Mouse (Mus musculus): Measurements from ENCODE around the gene Erich6. TPM values are rescaled to one million over a fixed set of nuclear protein-coding genes. Genes with fewer than 3 reads are reported as not detected.

Erich6 gene
- polyA plus RNA-seq, 1 experiment from 2014 or later = not detected

DNA sequence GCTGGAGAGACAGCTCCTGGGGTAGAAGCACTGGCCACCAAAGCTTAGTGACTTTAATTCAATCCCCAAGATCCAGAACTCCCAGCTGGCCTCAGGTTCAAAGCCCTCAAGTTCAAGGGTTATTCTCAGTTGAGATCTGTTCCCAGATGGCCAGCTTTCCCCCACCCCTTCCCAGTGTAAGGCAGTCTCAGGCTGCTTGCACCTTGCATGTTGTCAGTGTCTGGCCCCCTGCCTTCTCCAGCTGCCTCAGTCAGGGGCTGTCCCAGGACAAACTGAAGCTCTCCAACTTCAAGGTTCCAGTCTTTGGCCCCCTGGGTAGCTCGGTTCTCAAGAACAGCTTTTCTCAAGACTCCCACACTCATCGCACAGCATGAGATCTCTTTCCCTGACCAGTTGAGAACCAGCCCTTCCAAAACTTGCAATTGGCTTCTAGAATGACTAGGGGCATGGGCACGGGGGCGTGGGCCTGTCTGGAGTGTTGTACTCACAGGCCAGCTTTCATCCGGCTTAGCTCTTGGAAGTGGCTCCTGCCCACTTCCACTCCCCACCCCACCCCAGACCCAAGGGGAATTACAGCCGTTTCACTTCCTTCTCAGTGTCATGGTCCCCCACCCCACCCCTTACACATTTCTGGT is 34.7 kb upstream of the Erich6 start:
- WGBS (ENCODE audit: missing documents) = 13% methylated on average over 6 of the region's 6 CpGs
- peak overlapping the region; percentile 8; the same call in 1 of the 2 replicates for H3K27ac ChIP-seq
- H3K4me3 ChIP-seq (ENCODE audit: inconsistent target) = no peak overlapping the region
- H3K36me3 ChIP-seq (ENCODE audit: inconsistent target) = peaks cover 14% of the 10 kb centered on the region
- peaks cover 12% of the 10 kb centered on the region for H3K79me2 ChIP-seq (ENCODE audit: inconsistent target)

DNA sequence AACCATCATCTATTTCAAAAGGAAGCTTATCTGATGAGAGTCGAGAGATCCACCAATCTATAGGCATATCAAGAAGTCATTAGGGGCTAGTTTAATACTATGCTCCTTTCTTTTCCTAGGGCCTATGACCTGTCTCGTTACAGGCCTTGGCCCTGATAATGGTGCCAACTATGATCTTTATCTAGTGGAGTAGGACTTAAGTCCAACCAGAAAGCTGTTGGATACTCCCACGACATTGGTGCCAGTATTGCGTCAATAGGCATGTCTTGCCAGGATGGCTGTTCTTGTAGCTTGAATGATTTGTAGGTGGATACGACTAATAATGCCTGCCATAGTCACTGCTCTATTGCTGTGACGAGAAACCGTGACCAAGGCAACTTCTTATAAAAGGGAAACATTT is 27.0 kb upstream of the Erich6 start:
- WGBS (ENCODE audit: missing documents) = 92% methylated on average over 5 of the region's 7 CpGs
- H3K4me3 ChIP-seq (ENCODE audit: inconsistent target) = no peak overlapping the region
- H3K79me2 ChIP-seq (ENCODE audit: inconsistent target) = no peaks in the 10 kb centered on the region
- H3K27ac ChIP-seq = no peak overlapping the region
- H3K36me3 ChIP-seq (ENCODE audit: inconsistent target) = no peaks in the 10 kb centered on the region

DNA sequence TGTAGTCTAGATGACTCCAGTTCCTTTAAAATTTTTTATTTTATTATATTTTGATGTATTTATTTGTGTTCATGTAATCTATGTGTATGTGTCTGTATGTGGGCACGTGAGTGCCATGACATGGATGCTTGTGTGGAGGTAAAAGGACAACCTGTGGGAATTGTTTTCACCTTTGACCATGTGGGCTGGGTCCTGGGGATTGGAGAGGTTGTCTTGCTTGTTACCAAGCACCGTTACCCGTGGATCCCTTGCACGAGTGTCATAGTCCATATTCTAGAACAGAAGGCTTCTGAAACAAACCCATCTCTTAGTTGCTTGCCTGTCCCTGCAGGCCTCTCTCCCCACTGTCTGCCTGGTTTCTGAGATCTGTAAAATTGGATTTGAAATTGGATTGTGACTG is 23.6 kb upstream of the Erich6 start:
- H3K36me3 ChIP-seq (ENCODE audit: inconsistent target) = no peaks in the 10 kb centered on the region
- no peaks in the 10 kb centered on the region for H3K79me2 ChIP-seq (ENCODE audit: inconsistent target)
- H3K4me3 ChIP-seq (ENCODE audit: inconsistent target) = no peak overlapping the region
- 91% methylated on average over 4 of the region's 4 CpGs for WGBS (ENCODE audit: missing documents)
- H3K27ac ChIP-seq = no peak overlapping the region

DNA sequence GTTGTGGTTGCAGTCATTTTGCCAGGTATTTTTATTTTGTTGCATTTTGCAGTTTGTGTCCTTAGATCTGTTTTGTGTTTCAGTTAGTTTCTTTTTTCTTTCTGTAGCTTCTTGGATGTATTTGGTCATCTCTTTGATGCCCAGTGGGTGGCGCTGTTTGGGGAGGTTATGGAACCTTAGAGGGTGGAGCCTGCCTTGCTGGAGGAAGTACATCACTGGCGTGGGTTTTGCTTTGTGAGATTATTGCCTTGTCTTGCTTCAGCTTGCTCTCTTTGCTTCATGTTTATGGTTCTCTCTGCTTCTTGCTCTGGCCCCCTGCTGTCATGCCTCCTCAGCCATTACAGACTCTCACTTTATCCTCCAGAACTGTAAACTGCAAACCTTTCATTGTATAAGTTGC is 20.3 kb upstream of the Erich6 start:
- no peaks in the 10 kb centered on the region for H3K36me3 ChIP-seq (ENCODE audit: inconsistent target)
- no peaks in the 10 kb centered on the region for H3K79me2 ChIP-seq (ENCODE audit: inconsistent target)
- no peak overlapping the region for H3K27ac ChIP-seq
- WGBS (ENCODE audit: missing documents) = 11% methylated on average over 2 of the region's 2 CpGs
- no peak overlapping the region for H3K4me3 ChIP-seq (ENCODE audit: inconsistent target)

DNA sequence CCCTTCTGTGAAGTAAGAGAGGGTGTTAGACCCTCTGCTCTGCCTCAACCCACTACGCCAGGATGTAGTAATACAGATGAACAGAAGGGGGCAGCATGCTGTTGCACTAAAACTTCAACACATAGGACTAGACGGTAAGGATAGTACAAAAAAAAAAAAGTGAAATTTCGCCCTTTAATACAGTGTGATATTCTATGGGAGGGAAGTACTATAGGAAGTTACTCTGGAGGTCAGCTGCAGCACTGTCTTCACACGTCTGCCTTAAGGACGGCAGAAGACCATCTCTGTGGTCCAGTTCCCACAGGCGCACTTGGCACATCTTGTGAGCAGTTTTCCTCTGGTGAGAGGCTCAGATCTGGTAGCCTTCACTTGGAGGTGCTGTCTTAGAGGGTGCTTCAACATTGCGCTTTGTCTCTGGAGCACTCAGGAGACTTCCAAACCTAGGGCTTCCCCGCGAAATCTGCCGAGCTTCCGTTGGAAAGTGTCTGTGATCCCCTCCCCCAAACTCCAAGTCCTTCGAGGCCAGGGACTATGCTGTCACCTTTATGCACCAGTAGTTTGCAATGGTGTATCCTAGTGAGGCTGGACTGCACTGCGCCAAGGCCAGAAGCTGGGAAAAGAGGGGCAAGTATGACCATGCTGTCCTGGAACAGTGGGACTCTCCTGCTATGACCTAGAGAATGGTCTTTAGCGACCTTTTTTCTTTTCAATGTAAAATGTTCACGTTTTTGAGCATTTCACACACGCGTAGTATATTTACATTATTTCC is 18.5 kb upstream of the Erich6 start:
- no peak overlapping the region for H3K27ac ChIP-seq
- WGBS (ENCODE audit: missing documents) = 64% methylated on average over 17 of the region's 17 CpGs
- no peak overlapping the region for H3K4me3 ChIP-seq (ENCODE audit: inconsistent target)
- no peaks in the 10 kb centered on the region for H3K79me2 ChIP-seq (ENCODE audit: inconsistent target)
- H3K36me3 ChIP-seq (ENCODE audit: inconsistent target) = no peaks in the 10 kb centered on the region

DNA sequence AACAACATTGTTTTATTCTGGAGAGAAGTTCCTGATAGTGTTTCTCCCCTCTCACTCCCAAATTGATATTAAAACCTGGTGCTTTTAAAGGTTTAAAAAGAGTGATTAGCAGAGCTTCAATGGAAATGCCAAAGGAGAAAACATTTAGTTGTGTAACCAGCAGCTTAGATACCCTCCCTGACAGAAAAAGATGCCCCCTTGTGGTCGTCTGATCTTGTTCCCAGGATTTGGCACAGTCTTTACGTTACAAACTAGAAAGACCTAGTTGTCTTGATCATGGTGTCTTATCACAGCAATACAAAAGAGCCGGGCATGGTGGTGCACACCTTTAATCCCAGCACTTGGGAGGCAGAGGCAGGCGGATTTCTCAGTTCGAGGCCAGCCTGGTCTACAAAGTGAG is 16.9 kb upstream of the Erich6 start:
- Histone ChIP-seq H3K27ac (no peak overlapping the region), H3K36me3 (ENCODE audit: inconsistent target) (no peaks in the 10 kb centered on the region), H3K4me3 (ENCODE audit: inconsistent target) (no peak overlapping the region), H3K79me2 (ENCODE audit: inconsistent target) (no peaks in the 10 kb centered on the region)
- 51% methylated on average over 4 of the region's 5 CpGs for WGBS (ENCODE audit: missing documents)

DNA sequence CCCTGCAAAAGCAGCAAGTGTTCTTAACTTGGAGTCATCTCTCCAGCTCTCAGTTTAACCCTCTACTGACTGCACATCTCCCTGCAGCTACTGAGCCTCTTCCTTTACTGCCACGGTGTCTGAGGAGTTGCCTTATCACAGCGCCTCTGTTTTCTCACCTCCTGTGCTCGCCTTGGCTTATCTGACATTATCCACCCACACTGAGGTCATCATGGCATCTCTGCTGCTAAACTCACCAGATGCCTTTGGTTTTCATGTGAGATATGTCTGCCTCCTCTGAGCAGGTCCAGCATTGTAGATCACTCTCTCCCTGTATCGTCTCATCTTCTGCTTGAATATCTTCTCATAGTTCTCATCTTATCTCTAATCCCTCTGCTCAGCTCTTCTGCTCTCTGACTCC is 13.3 kb upstream of the Erich6 start:
- no peak overlapping the region for H3K27ac ChIP-seq
- H3K36me3 ChIP-seq (ENCODE audit: inconsistent target) = no peaks in the 10 kb centered on the region
- WGBS (ENCODE audit: missing documents) = 91% methylated on average over 4 of the region's 4 CpGs
- H3K79me2 ChIP-seq (ENCODE audit: inconsistent target) = no peaks in the 10 kb centered on the region
- H3K4me3 ChIP-seq (ENCODE audit: inconsistent target) = no peak overlapping the region

DNA sequence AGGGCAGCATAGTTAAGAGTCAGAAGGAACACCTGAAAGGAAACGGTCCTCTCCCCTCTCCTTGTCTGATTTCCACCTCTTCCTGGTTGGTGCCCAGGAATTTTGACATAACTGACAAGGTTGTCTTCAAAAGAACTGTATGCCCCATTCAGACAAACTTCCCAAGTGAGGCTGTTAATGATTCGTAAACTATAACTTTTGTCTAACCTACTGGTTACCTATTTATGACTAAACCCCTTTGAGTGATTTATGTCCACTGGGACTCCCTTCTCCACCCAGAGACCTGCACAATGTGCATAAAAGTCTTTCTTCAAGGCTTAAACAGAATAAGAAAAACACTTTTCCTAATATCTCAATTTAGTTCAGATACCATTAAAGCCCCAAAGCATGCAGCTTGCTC is 10.2 kb upstream of the Erich6 start:
- WGBS (ENCODE audit: missing documents) = 86% methylated on average over 2 of the region's 2 CpGs

DNA sequence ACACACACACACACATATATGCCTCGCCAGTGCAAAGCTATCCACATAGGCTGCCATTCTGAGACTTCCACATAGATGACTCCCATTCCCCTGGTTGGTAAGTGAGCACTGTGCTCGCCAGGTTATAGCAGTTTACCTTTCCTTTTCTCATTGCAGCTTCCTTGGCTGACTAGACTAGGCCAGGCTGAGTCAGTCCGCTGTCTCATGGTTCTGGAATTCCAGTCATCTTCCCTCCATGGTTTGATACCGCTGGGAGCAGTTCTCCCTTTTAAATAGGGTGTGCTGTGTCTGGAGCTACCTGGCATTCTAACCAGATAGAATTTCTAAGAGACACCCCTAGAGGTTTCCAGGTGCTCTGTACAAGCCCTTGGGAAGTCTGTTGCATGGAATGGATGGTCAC is 9.2 kb upstream of the Erich6 start:
- no peaks in the 10 kb centered on the region for H3K36me3 ChIP-seq (ENCODE audit: inconsistent target)
- H3K79me2 ChIP-seq (ENCODE audit: inconsistent target) = no peaks in the 10 kb centered on the region
- 95% methylated on average over 4 of the region's 4 CpGs for WGBS (ENCODE audit: missing documents)
- H3K27ac ChIP-seq = no peak overlapping the region
- no peak overlapping the region for H3K4me3 ChIP-seq (ENCODE audit: inconsistent target)

More for the DNA sequence above, 10.2 kb upstream of the Erich6 start:
- Histone ChIP-seq H3K36me3 (ENCODE audit: inconsistent target) (no peaks in the 10 kb centered on the region), H3K79me2 (ENCODE audit: inconsistent target) (no peaks in the 10 kb centered on the region), H3K4me3 (ENCODE audit: inconsistent target) (no peak overlapping the region), H3K27ac (no peak overlapping the region)

DNA sequence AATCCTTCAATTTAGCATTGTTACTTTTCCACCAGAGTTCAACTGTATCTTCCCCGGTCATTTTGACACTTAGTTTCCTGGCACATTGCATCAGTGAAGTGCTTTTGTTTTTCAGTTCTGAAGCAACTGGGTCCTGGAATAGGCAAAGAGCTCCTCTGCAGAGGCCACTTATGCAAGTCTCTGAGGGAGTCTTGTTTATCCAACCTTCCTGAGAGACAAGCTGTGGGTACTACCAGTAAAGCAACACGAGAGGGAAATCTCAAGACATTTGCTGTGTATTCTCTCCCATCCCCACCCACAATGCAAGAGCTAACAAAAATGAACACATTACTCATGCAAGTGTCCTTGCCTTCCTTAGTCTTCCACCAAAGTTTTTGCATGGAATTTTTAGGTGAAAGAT is 5.3 kb downstream of the Erich6 start:
- Histone ChIP-seq H3K27ac (no peak overlapping the region), H3K4me3 (ENCODE audit: inconsistent target) (no peak overlapping the region), H3K36me3 (ENCODE audit: inconsistent target) (no peaks in the 10 kb centered on the region), H3K79me2 (ENCODE audit: inconsistent target) (no peaks in the 10 kb centered on the region)
- WGBS (ENCODE audit: missing documents) = 87% methylated on average over 2 of the region's 2 CpGs

DNA sequence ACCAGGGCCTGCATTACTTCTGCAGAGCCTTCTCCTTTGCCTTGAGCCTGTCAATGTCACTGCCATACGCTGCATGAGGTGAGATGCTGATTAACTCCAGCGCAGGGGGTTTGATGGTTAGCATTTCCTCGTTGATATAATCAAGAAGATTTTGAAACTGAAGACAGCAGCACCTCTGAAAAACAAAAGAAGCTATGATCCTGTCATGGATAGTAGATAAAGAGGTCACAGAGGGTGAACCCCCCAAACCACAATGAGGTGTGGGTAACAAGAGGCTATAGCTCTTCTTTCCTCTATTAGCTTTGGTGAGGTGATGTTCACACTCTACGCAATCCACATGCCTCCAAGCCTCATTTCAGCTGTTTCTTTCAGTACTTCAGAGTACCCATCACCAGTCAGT is 12.0 kb downstream of the Erich6 start:
- Histone ChIP-seq H3K79me2 (ENCODE audit: inconsistent target) (no peaks in the 10 kb centered on the region), H3K36me3 (ENCODE audit: inconsistent target) (no peaks in the 10 kb centered on the region), H3K27ac (no peak overlapping the region), H3K4me3 (ENCODE audit: inconsistent target) (no peak overlapping the region)
- 96% methylated on average over 4 of the region's 4 CpGs for WGBS (ENCODE audit: missing documents)

DNA sequence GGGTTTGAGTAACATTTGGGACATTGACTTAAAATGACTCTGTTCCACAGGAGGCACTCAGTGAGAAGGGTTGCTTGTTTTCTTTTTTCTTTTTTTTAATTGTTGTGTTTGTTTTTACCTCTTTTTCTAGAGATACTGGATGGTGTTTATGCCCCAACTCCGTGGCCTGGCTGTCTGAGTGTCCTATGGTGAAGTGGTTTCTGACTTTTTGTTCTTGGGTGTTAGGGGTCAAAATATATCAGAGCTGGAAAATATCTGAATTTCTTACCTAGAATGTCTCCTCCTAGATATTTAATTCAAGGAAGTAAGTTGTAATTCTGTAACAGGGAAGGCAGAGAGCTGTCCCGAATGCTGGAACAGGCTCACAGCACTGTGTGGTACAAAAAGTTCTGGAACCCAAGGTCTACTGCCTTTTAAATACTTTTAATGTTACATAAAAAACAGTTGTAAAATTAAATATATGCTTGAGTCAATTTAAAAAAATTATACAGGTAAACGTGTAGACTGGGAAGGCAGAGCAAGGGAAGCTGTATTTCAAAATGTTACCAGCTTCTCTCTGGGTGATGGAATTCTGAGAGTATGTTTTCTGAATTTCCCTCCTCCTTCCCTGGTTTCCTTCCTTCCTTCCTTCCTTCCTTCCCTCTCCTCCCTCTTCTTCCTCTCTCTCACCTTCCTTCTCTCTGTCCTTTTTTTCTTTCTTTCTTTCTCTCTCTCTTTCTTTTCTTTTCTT is 14.2 kb downstream of the Erich6 start:
- Histone ChIP-seq H3K79me2 (ENCODE audit: inconsistent target) (no peaks in the 10 kb centered on the region), H3K4me3 (ENCODE audit: inconsistent target) (no peak overlapping the region), H3K36me3 (ENCODE audit: inconsistent target) (no peaks in the 10 kb centered on the region), H3K27ac (no peak overlapping the region)
- 88% methylated on average over 3 of the region's 3 CpGs for WGBS (ENCODE audit: missing documents)

DNA sequence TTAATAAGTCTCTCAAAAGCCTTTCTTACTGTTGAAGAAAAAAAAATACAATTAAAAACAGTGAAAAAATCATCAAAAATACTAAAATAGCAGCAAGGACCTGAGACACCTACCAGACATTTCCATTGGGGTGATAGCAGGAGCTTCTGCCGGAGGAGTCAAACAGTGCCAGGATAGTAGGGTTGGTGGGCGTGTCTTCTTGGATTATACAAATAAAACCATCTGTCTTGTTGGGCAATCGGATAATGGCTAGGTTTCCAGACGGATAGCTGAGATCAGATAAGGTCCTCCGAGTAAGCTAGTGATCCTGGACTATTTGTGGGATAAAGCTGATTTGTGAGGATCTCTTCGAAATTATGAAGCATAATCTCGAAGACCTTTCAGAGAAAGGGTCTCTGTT is 15.9 kb downstream of the Erich6 start:
- H3K36me3 ChIP-seq (ENCODE audit: inconsistent target) = no peaks in the 10 kb centered on the region
- H3K27ac ChIP-seq = no peak overlapping the region
- 95% methylated on average over 7 of the region's 7 CpGs for WGBS (ENCODE audit: missing documents)
- no peaks in the 10 kb centered on the region for H3K79me2 ChIP-seq (ENCODE audit: inconsistent target)
- H3K4me3 ChIP-seq (ENCODE audit: inconsistent target) = no peak overlapping the region

DNA sequence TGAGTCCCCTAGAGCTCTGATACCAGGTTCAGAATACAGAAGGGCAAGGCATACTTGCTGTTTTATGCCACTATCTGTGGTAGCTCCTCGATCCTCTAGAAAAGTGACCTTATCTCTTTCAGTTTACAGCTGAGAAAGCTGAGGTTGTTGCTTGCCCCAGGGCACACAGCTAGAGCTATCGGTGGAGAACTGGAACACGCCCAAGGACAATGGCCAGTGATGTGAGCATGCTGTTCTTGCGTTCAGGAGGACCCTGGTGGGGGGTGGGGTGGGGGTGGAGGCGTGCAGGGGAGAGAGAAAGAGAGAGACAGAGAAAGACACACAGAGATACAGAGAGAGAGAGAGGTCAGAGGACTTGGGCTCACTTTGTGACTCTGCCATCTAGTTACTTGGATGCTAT is 27.0 kb downstream of the Erich6 start:
- Histone ChIP-seq H3K36me3 (ENCODE audit: inconsistent target) (no peaks in the 10 kb centered on the region), H3K4me3 (ENCODE audit: inconsistent target) (no peak overlapping the region), H3K79me2 (ENCODE audit: inconsistent target) (no peaks in the 10 kb centered on the region), H3K27ac (no peak overlapping the region)
- WGBS (ENCODE audit: missing documents) = 92% methylated on average over 5 of the region's 5 CpGs

DNA sequence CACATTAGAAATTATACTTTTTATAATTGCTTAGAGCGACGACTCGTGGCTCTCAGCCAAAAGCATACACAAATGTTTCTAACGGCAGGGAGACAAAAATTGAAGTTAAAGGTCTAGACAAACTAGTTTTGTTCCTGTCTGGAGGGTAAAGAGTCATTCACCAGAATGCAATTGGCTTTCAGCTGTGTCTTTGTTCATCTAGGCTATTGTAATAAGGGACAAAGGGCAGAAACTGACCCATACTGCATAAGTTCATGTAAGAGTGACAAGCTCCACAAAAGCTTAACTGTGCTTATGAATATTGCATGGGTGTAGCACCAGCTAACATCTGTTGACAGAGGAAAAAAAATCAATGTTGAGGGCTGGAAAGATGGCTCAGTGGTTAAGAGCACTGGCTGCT is 28.5 kb downstream of the Erich6 start:
- no peaks in the 10 kb centered on the region for H3K79me2 ChIP-seq (ENCODE audit: inconsistent target)
- 93% methylated on average over 4 of the region's 4 CpGs for WGBS (ENCODE audit: missing documents)
- no peak overlapping the region for H3K4me3 ChIP-seq (ENCODE audit: inconsistent target)
- no peak overlapping the region for H3K27ac ChIP-seq
- no peaks in the 10 kb centered on the region for H3K36me3 ChIP-seq (ENCODE audit: inconsistent target)
